Mouse (Mus musculus) myocyte (in vitro differentiated cells): ENCODE measurements at regions not wholly inside any gene's neighbourhood (a gene's known extent, or its start where the extent isn't known, plus 50 kb on each side); places are given as distances from the start of the nearest gene placed in this dataset.

Source experiments
- CEBPB ChIP-seq: IDR thresholded peaks from 2 replicates; pipeline ENCODE4 v1.6.1; 2011; ENCODE audit warnings: mild to moderate bottlenecking, moderate library complexity; ENCODE audit not compliant: poor library complexity, insufficient read depth, severe bottlenecking
- E2F4 ChIP-seq: IDR thresholded peaks from one replicate; pipeline ENCODE4 v1.6.1; 2011; ENCODE audit warnings: mild to moderate bottlenecking, control low read depth, moderate library complexity; ENCODE audit not compliant: insufficient read depth
- MAX ChIP-seq: IDR thresholded peaks from one replicate; pipeline ENCODE4 v1.6.1; 2011; ENCODE audit warnings: low read depth, mild to moderate bottlenecking, control low read depth
- POLR2A ChIP-seq: IDR thresholded peaks from one replicate; pipeline ENCODE4 v1.6.1; 2011; ENCODE audit warnings: low read depth, mild to moderate bottlenecking, control low read depth, moderate library complexity; ENCODE audit not compliant: insufficient read length
- POLR2AphosphoS2 ChIP-seq: IDR thresholded peaks from one replicate; pipeline ENCODE4 v1.6.1; 2011; ENCODE audit warnings: low read depth, control low read depth; ENCODE audit not compliant: insufficient read length
- TCF12 ChIP-seq: IDR thresholded peaks from one replicate; pipeline ENCODE4 v1.6.1; 2011; ENCODE audit warnings: mild to moderate bottlenecking, control low read depth; ENCODE audit not compliant: poor library complexity, insufficient read depth, severe bottlenecking
- TCF3 ChIP-seq: IDR thresholded peaks from one replicate; pipeline ENCODE4 v1.6.1; 2011; ENCODE audit warnings: low read depth, control low read depth; ENCODE audit not compliant: insufficient read length
- USF1 ChIP-seq: IDR thresholded peaks from one replicate; pipeline ENCODE4 v1.6.1; 2011; ENCODE audit warnings: low read depth, mild to moderate bottlenecking, control low read depth, moderate library complexity

DNA sequence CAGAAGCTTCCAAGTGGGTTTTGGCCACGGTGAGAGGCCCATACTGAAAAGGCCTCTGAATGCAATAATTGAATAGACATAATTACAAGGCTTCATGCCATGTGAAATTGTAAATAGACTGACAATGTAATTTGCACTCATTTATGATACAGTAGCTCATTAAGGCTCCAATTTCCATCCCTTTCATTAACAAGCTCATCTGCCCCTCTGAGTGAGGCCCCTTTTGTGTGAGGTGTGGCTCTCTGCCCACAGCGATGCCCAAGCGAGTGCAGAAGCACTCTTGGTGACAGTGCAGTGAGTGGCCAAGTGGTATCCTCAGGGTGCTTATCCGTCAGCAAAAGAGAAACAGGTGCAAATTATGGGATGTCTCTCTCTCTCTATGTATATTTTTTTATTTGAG, 415.2 kb downstream of the Tmem132b start:
- no peak for TF ChIP-seq POLR2A
- no peak for TF ChIP-seq CEBPB
- TF ChIP-seq E2F4, result no peak
- TF ChIP-seq USF1, result no peak
- no peak for TF ChIP-seq TCF12
- no peak for TF ChIP-seq POLR2AphosphoS2
- TF ChIP-seq MAX, result no peak
- no peak for TF ChIP-seq TCF3
